Mouse (Mus musculus) heart, postnatal 0 days (tissue): ENCODE measurements at regions not wholly inside any gene's neighbourhood (a gene's known extent, or its start where the extent isn't known, plus 50 kb on each side); places are given as distances from the start of the nearest gene placed in this dataset.

Experiments
- ATAC-seq: fragments of 200-750 bp; cut with Nextera tagmentation; 2 replicates; pipeline ENCODE4 v1.8.0; 2017; ENCODE audit warnings: low read depth, moderate number of reproducible peaks, moderate library complexity; ENCODE audit not compliant: insufficient read depth
- DNase-seq: peaks from one replicate; pipeline ENCODE4 v3.0.0-alpha.2; 2016; ENCODE audit warnings: low spot score
- H3K27ac ChIP-seq: fragments of 300-500 bp; sonication (generic); 2 replicates; pipeline ENCODE4 v1.5.1; 2014; ENCODE audit warnings: low read depth, mild to moderate bottlenecking
- H3K27me3 ChIP-seq: fragments of 300-500 bp; sonication (generic); 2 replicates; pipeline ENCODE4 v1.6.1; 2014; ENCODE audit warnings: low read length, mixed read lengths; ENCODE audit not compliant: control insufficient read depth, insufficient read depth
- H3K36me3 ChIP-seq: fragments of 300-500 bp; sonication (generic); replicated peaks from 2 replicates; pipeline ENCODE4 v1.6.1; 2014; ENCODE audit warnings: low read length, mixed read lengths; ENCODE audit not compliant: control insufficient read depth, insufficient read depth
- H3K4me1 ChIP-seq: fragments of 300-500 bp; sonication (generic); 2 replicates; pipeline ENCODE4 v1.6.1; 2014; ENCODE audit warnings: antibody characterized with exemption; ENCODE audit not compliant: control insufficient read depth, insufficient read depth
- H3K4me2 ChIP-seq: fragments of 300-500 bp; sonication (generic); 2 replicates; pipeline ENCODE4 v1.6.1; 2014; ENCODE audit warnings: low read depth, mild to moderate bottlenecking, low read length, moderate library complexity
- H3K4me3 ChIP-seq: fragments of 300-500 bp; sonication (generic); 2 replicates; pipeline ENCODE4 v1.5.1; 2014; ENCODE audit warnings: low read depth, low read length
- H3K9ac ChIP-seq: fragments of 300-500 bp; sonication (generic); replicated peaks from 2 replicates; pipeline ENCODE4 v1.6.1; 2014; ENCODE audit warnings: low read depth, low read length, mixed read lengths
- H3K9me3 ChIP-seq: fragments of 300-500 bp; sonication (generic); replicated peaks from 2 replicates; pipeline ENCODE4 v1.6.1; 2016; ENCODE audit warnings: low read length; ENCODE audit not compliant: control insufficient read depth
- CTCF ChIP-seq: IDR thresholded peaks from 2 replicates; pipeline ENCODE4 v1.5.1; 2016; ENCODE audit warnings: antibody characterized with exemption, control low read depth, low read depth
- EP300 ChIP-seq: IDR thresholded peaks from 2 replicates; pipeline ENCODE4 v1.6.1; 2016; ENCODE audit warnings: antibody characterized with exemption, low read depth
- WGBS: fragments of 180-500 bp; shearing (Covaris S2); extraction: QIAGEN DNeasy Blood & Tissue Kit; methylation state at CpG from one replicate; pipeline ENCODE4 v1.1.7; 2014; 5-methylcytosine and 5-hydroxymethylcytosine counted together

DNA sequence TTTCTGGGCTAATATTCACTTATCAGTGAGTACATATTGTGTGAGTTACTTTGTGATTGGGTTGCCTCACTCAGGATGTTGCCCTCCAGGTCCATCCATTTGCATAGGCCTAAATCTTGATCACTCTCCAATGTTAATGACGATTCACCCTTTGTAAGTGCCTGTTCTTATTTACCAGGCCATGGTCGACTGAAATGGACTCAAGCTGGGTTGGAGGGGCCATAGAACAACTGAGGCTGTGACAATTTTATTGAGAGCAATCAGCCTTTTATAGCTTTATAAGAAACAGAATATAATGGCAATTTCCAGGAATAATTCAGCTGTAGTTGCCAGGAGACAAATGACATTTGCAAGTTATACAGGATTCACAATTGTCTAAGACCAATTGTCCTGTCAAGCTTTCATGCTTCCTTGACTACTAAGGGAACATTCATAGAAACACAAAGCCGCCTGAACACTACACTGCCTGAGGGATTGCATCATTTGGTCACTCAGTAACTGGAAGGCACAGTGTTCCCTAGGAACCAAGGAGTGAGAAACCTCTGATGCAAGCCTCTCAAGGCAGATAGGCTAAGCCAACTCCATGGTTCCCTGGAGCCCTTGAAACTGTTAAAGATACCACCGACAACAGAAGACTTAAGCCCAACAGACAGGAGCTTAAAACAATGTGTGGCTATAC is 348.5 kb upstream of the Prmt6 start:
- Histone ChIP-seq H3K4me2 (no peak overlapping the region), H3K27me3 (no peaks in the 10 kb centered on the region), H3K9me3 (no peaks in the 10 kb centered on the region), H3K4me3 (no peak overlapping the region), H3K36me3 (no peaks in the 10 kb centered on the region), H3K9ac (no peak overlapping the region), H3K4me1 (no peaks in the 10 kb centered on the region), H3K27ac (no peak overlapping the region)
- DNase-seq (no peak), ATAC-seq (no peak)
- WGBS: 67% methylated on average over 4 of the region's 4 CpGs
- TF ChIP-seq CTCF: no peak

DNA sequence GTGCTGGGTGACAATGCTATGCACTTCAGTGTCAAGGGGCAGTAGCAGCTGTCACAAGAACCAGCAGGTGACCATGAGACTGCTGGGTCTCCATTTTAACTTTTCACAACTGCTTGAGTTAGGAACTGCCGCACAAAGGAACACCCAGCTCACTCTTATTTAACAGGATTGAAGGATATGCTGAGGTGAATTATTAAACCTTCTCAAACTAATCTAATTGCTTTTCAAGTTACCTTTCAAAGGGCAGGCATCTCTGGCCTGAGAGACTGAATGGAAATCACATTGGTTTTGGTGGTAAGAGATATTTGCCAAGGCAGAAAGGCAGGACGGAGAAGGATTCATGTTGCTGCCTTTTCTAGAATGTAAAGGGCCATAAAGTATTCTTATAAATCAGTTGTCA is 332.0 kb upstream of the Prmt6 start:
- ATAC-seq: no peak
- no peak overlapping the region for H3K4me2 ChIP-seq
- no peaks in the 10 kb centered on the region for H3K36me3 ChIP-seq

GRCm38 (mm10) chr3:110579261-110579660 is 328.5 kb upstream of the Prmt6 start:
- WGBS: 43% methylated on average over 1 of the region's 1 CpGs
- DNase-seq (no peak), ATAC-seq (no peak)
- no peak overlapping the region for H3K4me2 ChIP-seq
- H3K27ac ChIP-seq: no peak overlapping the region
- H3K27me3 ChIP-seq: no peaks in the 10 kb centered on the region
- no peak overlapping the region for H3K9ac ChIP-seq
- H3K36me3 ChIP-seq: no peaks in the 10 kb centered on the region
- H3K9me3 ChIP-seq: no peaks in the 10 kb centered on the region
- no peak for TF ChIP-seq CTCF
- TF ChIP-seq EP300: no peak
- H3K4me3 ChIP-seq: no peak overlapping the region
- no peaks in the 10 kb centered on the region for H3K4me1 ChIP-seq

More for the DNA sequence above, 332.0 kb upstream of the Prmt6 start:
- no peaks in the 10 kb centered on the region for H3K27me3 ChIP-seq
- no peak overlapping the region for H3K4me3 ChIP-seq
- 80% methylated on average over 2 of the region's 2 CpGs for WGBS
- H3K4me1 ChIP-seq: no peaks in the 10 kb centered on the region
- H3K9me3 ChIP-seq: no peaks in the 10 kb centered on the region
- no peak for TF ChIP-seq EP300
- TF ChIP-seq CTCF: no peak
- H3K27ac ChIP-seq: no peak overlapping the region
- no peak for DNase-seq
- no peak overlapping the region for H3K9ac ChIP-seq

- no peak for ATAC-seq
- no peaks in the 10 kb centered on the region for H3K9me3 ChIP-seq
- 61% methylated on average over 4 of the region's 4 CpGs for WGBS
- no peak for DNase-seq
- no peak overlapping the region for H3K27ac ChIP-seq
- no peak overlapping the region for H3K4me3 ChIP-seq
- no peaks in the 10 kb centered on the region for H3K4me1 ChIP-seq
- TF ChIP-seq CTCF (no peak), EP300 (no peak)
- no peaks in the 10 kb centered on the region for H3K36me3 ChIP-seq
- no peak overlapping the region for H3K4me2 ChIP-seq
- no peak overlapping the region for H3K9ac ChIP-seq
- no peaks in the 10 kb centered on the region for H3K27me3 ChIP-seq
These were observed 316.4 kb upstream of the Prmt6 start for GRCm38 (mm10) chr3:110567187-110567586.

DNA sequence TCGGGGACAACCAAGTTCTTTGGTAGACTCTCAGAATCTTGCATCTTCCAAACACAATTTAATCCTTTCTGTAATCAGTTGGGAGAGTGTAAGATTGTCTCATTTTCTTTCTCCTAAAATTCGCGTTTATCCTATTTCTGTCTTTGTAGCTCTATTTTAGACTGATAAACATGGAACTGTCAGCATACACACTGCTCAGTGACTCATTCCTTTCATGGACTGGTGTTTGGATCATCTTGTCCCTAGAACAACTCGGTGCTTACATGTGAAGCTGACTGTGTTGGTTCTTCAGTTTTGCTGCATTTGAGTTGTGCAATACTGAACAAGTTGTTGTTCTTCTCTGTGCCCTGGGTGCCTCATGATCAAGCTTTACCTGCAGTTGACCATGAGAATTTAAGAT is 296.5 kb upstream of the Prmt6 start:
- no peak overlapping the region for H3K4me2 ChIP-seq
- 75% methylated on average over 4 of the region's 4 CpGs for WGBS
- no peak overlapping the region for H3K4me3 ChIP-seq
- H3K27me3 ChIP-seq: no peaks in the 10 kb centered on the region
- H3K9me3 ChIP-seq: no peaks in the 10 kb centered on the region
- TF ChIP-seq EP300 (no peak), CTCF (no peak)
- no peak for ATAC-seq
- no peaks in the 10 kb centered on the region for H3K36me3 ChIP-seq
- H3K27ac ChIP-seq: no peak overlapping the region
- H3K9ac ChIP-seq: no peak overlapping the region
- DNase-seq: no peak
- no peaks in the 10 kb centered on the region for H3K4me1 ChIP-seq

DNA sequence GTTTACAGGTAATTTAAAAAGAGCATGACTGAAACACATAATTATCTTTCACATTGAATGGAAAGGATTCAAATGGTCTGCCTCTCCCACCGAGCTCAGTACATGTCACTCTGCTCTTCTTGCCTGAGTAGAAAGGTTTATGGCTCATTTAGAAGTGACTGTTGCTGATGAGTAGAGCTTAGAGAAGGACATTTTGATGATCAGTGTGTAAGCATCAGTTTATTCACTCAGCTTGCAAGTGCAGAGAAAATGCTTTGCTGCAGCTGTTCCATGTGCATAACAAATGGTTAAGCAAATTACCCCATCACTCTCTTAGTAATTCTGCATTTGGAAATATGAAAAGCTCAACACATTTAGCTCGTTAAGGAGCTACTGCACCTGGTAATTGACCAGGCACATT is 287.5 kb upstream of the Prmt6 start:
- H3K36me3 ChIP-seq: no peaks in the 10 kb centered on the region
- 47% methylated on average over 2 of the region's 2 CpGs for WGBS
- H3K27ac ChIP-seq: no peak overlapping the region
- no peak overlapping the region for H3K4me3 ChIP-seq
- no peaks in the 10 kb centered on the region for H3K27me3 ChIP-seq
- DNase-seq (no peak), ATAC-seq (no peak)
- H3K4me2 ChIP-seq: no peak overlapping the region
- no peaks in the 10 kb centered on the region for H3K4me1 ChIP-seq
- no peak for TF ChIP-seq CTCF
- no peak for TF ChIP-seq EP300
- no peaks in the 10 kb centered on the region for H3K9me3 ChIP-seq
- no peak overlapping the region for H3K9ac ChIP-seq
